Mouse (Mus musculus): ENCODE data around the gene Tm4sf19.
"Not testable (repeated sequence)": the region's sequence is repeated elsewhere in the genome, so short reads cannot be mapped to it uniquely, and the experiment has no call there.

DNA sequence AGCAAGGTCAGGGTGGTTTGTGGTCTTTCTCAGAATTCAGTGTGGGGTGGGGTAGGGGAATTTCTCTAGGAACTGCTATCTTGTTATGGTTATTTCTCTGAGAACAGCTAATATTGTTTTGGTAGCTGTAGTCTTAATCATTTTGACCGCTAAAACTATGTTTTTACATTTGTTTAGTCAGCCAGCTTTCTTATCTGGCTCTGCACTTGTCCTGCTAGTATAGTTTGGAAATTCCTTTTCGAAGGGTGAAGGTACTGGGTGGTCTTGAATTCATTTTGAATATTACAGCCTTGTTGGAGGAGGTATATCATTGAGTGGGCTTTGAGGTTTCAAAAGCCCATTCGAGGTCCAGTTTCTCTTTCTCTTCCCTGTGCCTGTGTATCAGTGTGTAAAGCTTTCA, 44.3 kb downstream of the Tm4sf19 start:
- TF ChIP-seq CTCF, EP300 (IDR thresholded peaks at IDR 0.05; ENCODE audit: low read depth): not testable (repeated sequence)
